Mouse (Mus musculus): ENCODE data around the gene Pom121l2.
A peak's percentile ranks its signal among the peaks of the same experiment; 100 is the strongest.

Gene Pom121l2

GRCm38 (mm10) chr13:22019934-22020835 is 39.2 kb downstream of the Pom121l2 start:
- DNase-seq (ENCODE audit: extremely low spot score), result peak; percentile 57

DNA sequence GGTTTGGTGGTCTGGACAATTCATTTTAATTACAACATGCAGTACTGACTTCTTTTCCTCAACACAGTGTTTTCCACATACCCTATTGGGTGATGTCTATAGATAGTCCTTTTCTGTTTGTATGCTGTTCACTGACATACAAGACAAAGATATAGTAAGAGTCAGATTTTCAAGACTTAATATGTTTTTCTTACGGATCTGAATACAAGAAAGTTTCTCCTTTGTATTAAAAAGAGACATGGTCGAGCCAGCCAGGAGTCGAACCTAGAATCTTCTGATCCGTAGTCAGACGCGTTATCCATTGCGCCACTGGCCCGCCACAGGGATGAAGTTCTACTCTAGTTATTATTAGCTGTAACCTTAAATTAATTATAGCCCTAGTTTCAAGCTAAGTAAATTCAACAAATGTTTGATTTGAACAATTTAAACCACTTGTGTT is 39.9 kb downstream of the Pom121l2 start:
- peak; percentile 86 for DNase-seq (ENCODE audit: extremely low spot score)

- peak; percentile 63 for DNase-seq (ENCODE audit: extremely low spot score)
These were observed 40.6 kb downstream of the Pom121l2 start for GRCm38 (mm10) chr13:22021581-22021980.

DNA sequence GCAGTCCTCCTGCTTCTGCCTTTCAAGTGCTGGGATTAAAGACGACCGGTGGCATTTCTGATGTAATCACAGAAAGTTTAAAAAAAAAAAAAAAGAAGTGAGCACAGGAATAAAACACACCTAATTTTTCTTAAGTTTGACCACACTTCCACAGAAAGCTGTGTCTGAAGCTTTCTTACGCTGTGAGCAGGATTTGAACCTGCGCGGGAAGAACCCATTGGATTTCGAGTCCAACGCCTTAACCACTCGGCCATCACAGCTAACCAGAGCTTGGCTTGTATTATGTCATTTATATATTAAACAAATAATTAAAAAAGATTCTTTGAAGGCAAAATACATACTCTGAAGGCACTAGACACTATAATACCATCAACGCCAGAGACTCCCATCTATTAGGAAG is 41.2 kb downstream of the Pom121l2 start:
- peak; percentile 90 for DNase-seq (ENCODE audit: extremely low spot score)

GRCm38 (mm10) chr13:22026058-22027031 is 45.4 kb downstream of the Pom121l2 start:
- DNase-seq (ENCODE audit: extremely low spot score), result peak; percentile 93

GRCm38 (mm10) chr13:22028673-22029460 is 47.9 kb downstream of the Pom121l2 start:
- peak; percentile 96 for DNase-seq (ENCODE audit: extremely low spot score)

DNA sequence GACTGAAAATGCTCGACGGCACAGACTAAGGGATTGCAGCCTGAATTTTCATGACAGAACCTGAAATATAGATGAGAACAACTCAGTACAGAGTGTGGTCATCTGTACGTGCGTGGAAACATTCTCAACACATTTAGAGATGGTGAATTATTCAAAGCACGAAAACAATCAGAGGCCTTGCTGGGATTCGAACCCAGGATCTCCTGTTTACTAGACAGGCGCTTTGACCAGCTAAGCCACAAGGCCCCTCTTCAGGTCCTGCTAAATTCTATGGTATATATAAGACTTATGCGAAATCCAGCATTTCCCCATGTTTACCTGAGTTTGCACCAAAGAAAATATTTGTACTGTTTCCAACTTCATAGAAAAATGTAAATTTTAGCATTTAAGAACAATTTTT is 48.9 kb downstream of the Pom121l2 start:
- peak; percentile 74 for DNase-seq (ENCODE audit: extremely low spot score)

DNA sequence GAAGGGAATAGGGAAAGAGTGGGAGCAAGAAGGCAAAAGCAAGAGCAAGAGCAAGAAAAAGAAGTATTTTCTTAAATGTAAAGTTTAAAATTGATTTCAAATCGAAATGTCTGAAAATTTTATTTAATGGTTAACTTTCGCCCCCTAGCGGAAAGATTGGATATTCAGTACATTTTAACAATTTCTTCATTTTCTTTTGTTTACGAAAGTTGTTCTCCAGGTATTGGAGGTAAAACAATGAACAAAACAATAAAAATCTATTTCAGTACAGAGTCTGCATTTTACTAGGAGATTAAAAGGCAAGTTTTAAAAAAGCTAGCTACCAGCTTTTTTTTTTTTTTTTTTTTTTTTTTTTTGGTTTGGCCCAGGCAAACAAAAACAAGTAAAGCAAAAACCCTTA is 49.5 kb downstream of the Pom121l2 start:
- DNase-seq (ENCODE audit: extremely low spot score), result no peak

- peak; percentile 64 for DNase-seq (ENCODE audit: extremely low spot score)
These were observed 52.9 kb downstream of the Pom121l2 start for GRCm38 (mm10) chr13:22033741-22034442.

DNA sequence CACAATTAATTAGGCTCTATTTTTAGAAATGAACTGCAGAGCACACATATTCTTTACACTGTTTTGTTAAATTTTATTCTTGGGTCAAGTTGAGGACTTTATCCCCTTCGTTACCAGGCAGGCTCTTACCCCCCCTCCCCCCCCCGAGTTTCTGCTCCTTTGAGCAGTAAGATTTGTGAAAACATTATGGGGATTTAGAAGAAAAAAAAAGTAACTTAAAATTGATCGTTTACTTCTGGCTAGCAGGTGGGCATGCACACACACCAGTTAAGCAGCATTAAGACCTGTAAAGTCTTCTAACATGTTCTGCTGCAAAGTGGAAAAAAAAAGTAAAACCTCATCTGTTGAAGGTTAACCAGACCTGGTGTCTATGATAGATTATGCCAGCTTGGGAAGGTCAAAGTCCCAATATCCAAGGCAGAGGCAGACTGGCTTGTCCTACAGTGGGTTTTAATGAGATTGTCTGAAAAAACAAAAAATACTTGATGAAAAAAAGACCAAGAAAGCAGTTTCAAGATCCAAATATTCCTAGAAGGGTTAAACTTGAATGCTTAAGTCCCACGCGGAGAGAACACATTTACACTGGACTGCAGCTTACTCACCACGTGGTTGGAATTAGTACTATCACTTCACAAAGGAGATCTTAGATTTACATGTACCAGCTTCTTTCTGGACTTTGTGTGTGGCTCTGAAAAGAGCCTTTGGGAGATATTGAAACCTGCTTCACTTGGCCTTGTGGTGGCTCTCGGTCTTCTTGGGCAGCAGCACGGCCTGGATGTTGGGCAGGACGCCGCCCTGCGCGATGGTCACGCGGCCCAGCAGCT is 53.7 kb downstream of the Pom121l2 start:
- peak; percentile 74 for DNase-seq (ENCODE audit: extremely low spot score)

GRCm38 (mm10) chr13:22035267-22036148 is 54.5 kb downstream of the Pom121l2 start, which contains the start of the genes Hist1h2ah and Hist1h2bk:
Hist1h2ah (minus strand) TSS chr13:22035568.
Hist1h2bk (plus strand) TSS chr13:22035870.
- peak; percentile 97 for DNase-seq (ENCODE audit: extremely low spot score)

- DNase-seq (ENCODE audit: extremely low spot score), result peak; percentile 82
These were observed 55.4 kb downstream of the Pom121l2 start for GRCm38 (mm10) chr13:22036149-22036956.

DNA sequence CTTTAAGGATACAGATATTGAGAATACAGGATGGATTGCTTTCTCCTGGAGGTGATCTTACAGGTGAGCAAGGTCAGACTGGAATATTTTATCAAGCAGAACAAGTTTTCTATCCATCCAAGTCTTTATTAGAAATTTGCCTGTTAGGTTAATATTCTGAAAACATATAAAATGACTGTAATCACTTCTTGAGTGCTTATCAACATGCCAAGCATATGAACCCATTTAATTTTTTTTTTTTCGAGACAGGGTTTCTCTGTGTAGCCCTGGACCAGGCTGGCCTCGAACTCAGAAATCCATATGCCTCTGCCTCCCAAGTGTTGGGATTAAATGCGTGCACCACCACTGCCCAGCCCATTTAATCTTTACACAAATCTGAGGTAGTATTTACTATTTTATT is 56.0 kb downstream of the Pom121l2 start:
- DNase-seq (ENCODE audit: extremely low spot score), result no peak

DNA sequence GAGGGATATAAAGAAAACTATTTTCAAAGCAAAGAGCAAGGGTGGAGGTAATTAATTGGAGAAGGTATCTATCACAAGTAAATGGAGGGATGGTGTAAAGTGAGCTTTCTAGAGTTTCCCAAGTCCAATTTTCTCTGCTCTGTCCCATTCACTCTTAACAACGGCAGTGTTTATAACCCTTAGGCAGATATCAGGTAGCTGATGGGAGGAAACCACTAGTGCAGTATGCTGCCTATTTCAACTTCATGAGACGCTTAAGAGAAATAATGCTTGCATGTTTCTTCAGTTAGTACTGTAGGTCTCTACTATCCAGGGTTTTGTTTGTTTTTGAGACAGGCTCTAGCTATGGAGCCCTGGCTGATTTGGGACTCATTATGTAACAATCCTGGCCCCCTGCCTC is 56.4 kb downstream of the Pom121l2 start:
- DNase-seq (ENCODE audit: extremely low spot score), result no peak
